Mouse (Mus musculus): ENCODE data around the gene Itih1. TPM values are rescaled to one million over a fixed set of nuclear protein-coding genes. Genes with fewer than 3 reads are reported as not detected.

Itih1 gene
- polyA plus RNA-seq, 1 experiment, result 0.09 TPM

DNA sequence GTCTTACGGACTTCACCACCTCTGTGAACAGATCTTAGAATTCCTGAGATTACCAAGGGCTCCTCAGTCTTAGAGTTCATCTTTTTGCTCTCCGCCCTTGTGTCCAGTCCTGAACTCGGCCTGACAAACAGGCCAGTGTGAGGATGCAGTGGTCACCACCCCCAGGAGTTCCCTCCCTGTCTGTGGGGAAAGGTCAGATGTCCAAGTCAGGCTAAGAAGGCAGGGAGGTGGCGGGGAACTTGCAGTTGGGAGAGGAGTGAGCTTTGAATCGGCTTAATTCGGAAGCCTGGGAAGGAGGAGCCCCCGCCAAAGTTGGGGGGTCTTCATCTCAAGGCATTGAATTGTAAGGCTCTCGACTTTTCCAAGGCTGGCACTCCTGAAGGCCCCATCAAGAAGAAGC lies 62.8 kb downstream of the Itih1 start:
- H3K36me3 ChIP-seq (ENCODE audit: control insufficient read depth, insufficient read depth, low read length), result no peaks in the 10 kb centered on the region
- DNase-seq, result no peak
- H3K4me3 ChIP-seq (ENCODE audit: control insufficient read depth, insufficient read depth, low read length), result no peak overlapping the region
- no peak overlapping the region for H3K27ac ChIP-seq (ENCODE audit: control insufficient read depth, insufficient read depth, low read length)
- H3K27me3 ChIP-seq (ENCODE audit: control insufficient read depth, insufficient read depth, low read length), result no peaks in the 10 kb centered on the region
- 88% methylated on average over 8 of the region's 8 CpGs for WGBS
- TF ChIP-seq POLR2A (IDR thresholded peaks at IDR 0.05; ENCODE audit: control insufficient read depth, extremely low read depth, insufficient read depth, low read length, poor library complexity) (no peak), CTCF (IDR thresholded peaks at IDR 0.05; ENCODE audit: borderline replicate concordance, control insufficient read depth, extremely low read depth, insufficient read depth, low read length, poor library complexity) (no peak)
- H3K4me1 ChIP-seq (replicated peaks; ENCODE audit: control insufficient read depth, insufficient read depth, low read length), result no peaks in the 10 kb centered on the region

DNA sequence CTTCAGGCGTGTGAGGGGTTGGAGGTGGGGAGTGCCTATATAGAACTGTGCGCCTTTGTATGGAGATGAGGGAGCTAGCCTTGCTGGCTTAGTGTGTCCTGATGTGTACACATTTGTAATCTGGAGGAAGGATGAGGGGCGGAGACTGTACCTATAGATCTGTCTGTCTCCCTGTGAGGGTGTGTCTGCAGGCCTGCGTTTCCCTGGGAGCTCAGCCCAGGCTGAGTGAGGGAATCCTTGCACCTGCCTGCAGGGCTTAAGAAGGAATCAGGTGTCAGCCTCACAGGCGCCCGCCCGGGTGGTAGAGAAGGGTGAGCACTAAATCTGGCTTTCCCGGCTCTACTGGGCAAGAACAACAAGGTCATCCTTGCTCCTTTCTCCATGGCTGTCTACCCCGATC lies 63.3 kb downstream of the Itih1 start:
- no peak overlapping the region for H3K4me3 ChIP-seq (ENCODE audit: control insufficient read depth, insufficient read depth, low read length)
- TF ChIP-seq CTCF (IDR thresholded peaks at IDR 0.05; ENCODE audit: borderline replicate concordance, control insufficient read depth, extremely low read depth, insufficient read depth, low read length, poor library complexity) (no peak), POLR2A (IDR thresholded peaks at IDR 0.05; ENCODE audit: control insufficient read depth, extremely low read depth, insufficient read depth, low read length, poor library complexity) (no peak)
- H3K36me3 ChIP-seq (ENCODE audit: control insufficient read depth, insufficient read depth, low read length), result no peaks in the 10 kb centered on the region
- no peak for DNase-seq
- no peaks in the 10 kb centered on the region for H3K27me3 ChIP-seq (ENCODE audit: control insufficient read depth, insufficient read depth, low read length)
- H3K4me1 ChIP-seq (replicated peaks; ENCODE audit: control insufficient read depth, insufficient read depth, low read length), result no peaks in the 10 kb centered on the region
- H3K27ac ChIP-seq (ENCODE audit: control insufficient read depth, insufficient read depth, low read length), result no peak overlapping the region
- WGBS, result 94% methylated on average over 9 of the region's 9 CpGs

Other genes with a start within 250 kb of the Itih1 start
- gene Sfmbt1, start 228.4 kb downstream of the Itih1 start, polyA plus RNA-seq (2012; rRNA removed), result 3.2 and 4.0 TPM in 2 replicates
- gene Tmem110, start 117.7 kb downstream of the Itih1 start, polyA plus RNA-seq (2012; rRNA removed), result 20.1 and 27.6 TPM in 2 replicates
- gene Mustn1, start 64.1 kb downstream of the Itih1 start, polyA plus RNA-seq (2012; rRNA removed), result 3.1 TPM in 2 replicates
- 1.4 and 3.6 TPM in 2 replicates for gene Itih4, start 56.8 kb downstream of the Itih1 start, polyA plus RNA-seq (2012; rRNA removed)
- gene Itih3, start 19.5 kb downstream of the Itih1 start, polyA plus RNA-seq (2012; rRNA removed), result 0.19 and 0.66 TPM in 2 replicates
- 2.5 and 2.6 TPM in 2 replicates for gene Nek4, start 8.1 kb upstream of the Itih1 start, polyA plus RNA-seq (2012; rRNA removed)
- gene Glt8d1, start 58.1 kb upstream of the Itih1 start, polyA plus RNA-seq (2012; rRNA removed), result 11.9 and 13.6 TPM in 2 replicates
- gene Spcs1, start 58.4 kb upstream of the Itih1 start, polyA plus RNA-seq (2012; rRNA removed), result 133 and 183 TPM in 2 replicates
- 32.1 and 47.0 TPM in 2 replicates for gene Pbrm1, start 75.8 kb upstream of the Itih1 start, polyA plus RNA-seq (2012; rRNA removed)
- gene Gnl3, start 75.9 kb upstream of the Itih1 start, polyA plus RNA-seq (2012; rRNA removed), result 24.0 and 32.9 TPM in 2 replicates
- gene Smim4, start 185.7 kb upstream of the Itih1 start, polyA plus RNA-seq (2012; rRNA removed), result 77.4 and 91.1 TPM in 2 replicates
- gene Nt5dc2, start 187.8 kb upstream of the Itih1 start, polyA plus RNA-seq (2012; rRNA removed), result 220 and 273 TPM in 2 replicates
- 17.2 and 26.7 TPM in 2 replicates for gene Stab1, start 225.4 kb upstream of the Itih1 start, polyA plus RNA-seq (2012; rRNA removed)

Measured in thymus, adult 2 months (tissue).